Mouse (Mus musculus) intestine, embryonic 14.5 days (tissue): ENCODE measurements around the gene Ap4s1. TPM values are rescaled to one million over a fixed set of nuclear protein-coding genes. Genes with fewer than 3 reads are reported as not detected.
A peak's percentile ranks its signal among the peaks of the same experiment; 100 is the strongest.
"Not testable (repeated sequence)": the region's sequence is repeated elsewhere in the genome, so short reads cannot be mapped to it uniquely, and the experiment has no call there.

Experiments used
- ATAC-seq: fragments of 200-750 bp; cut with Nextera tagmentation; replicated peaks from 2 replicates; pipeline ENCODE4 v1.8.0; 2017; ENCODE audit warnings: low read depth, moderate number of reproducible peaks, moderate TSS enrichment, moderate library complexity; ENCODE audit not compliant: low FRiP score, low TSS enrichment
- DNase-seq: peaks from one replicate; pipeline ENCODE4 v3.0.0-alpha.2; 2018; ENCODE audit warnings: low spot score
- H3K27ac ChIP-seq: fragments of 300-500 bp; sonication (generic); 2 replicates; pipeline ENCODE4 v1.5.1; 2014; ENCODE audit warnings: low read depth, mild to moderate bottlenecking, control low read depth
- H3K27me3 ChIP-seq: fragments of 300-500 bp; sonication (generic); replicated peaks from 2 replicates; pipeline ENCODE4 v1.6.1; 2014; ENCODE audit warnings: low read length, control low read depth; ENCODE audit not compliant: control insufficient read depth, insufficient read depth
- H3K36me3 ChIP-seq: fragments of 300-500 bp; sonication (generic); 2 replicates; pipeline ENCODE4 v1.6.1; 2014; ENCODE audit warnings: low read length, control low read depth; ENCODE audit not compliant: control insufficient read depth, insufficient read depth
- H3K4me1 ChIP-seq: fragments of 300-500 bp; sonication (generic); replicated peaks from 2 replicates; pipeline ENCODE4 v1.6.1; 2014; ENCODE audit warnings: low read length, control low read depth, mixed read lengths; ENCODE audit not compliant: control insufficient read depth, insufficient read depth
- H3K4me2 ChIP-seq: fragments of 300-500 bp; sonication (generic); 2 replicates; pipeline ENCODE4 v1.6.1; 2014; ENCODE audit warnings: low read length
- H3K4me3 ChIP-seq: fragments of 300-500 bp; sonication (generic); 2 replicates; pipeline ENCODE4 v1.5.1; 2014; ENCODE audit warnings: low read depth, low read length, control low read depth, mixed read lengths
- H3K9ac ChIP-seq: fragments of 300-500 bp; sonication (generic); 2 replicates; pipeline ENCODE4 v1.6.1; 2014; ENCODE audit warnings: mild to moderate bottlenecking, low read length
- H3K9me3 ChIP-seq: fragments of 300-500 bp; sonication (generic); 2 replicates; pipeline ENCODE4 v1.6.1; 2016; ENCODE audit warnings: low read length, control low read depth; ENCODE audit not compliant: control insufficient read depth
- WGBS: fragments of 180-500 bp; shearing (Covaris S2); extraction: QIAGEN DNeasy Blood & Tissue Kit; methylation state at CpG from one replicate; pipeline ENCODE4 v1.1.7; 2014; 5-methylcytosine and 5-hydroxymethylcytosine counted together
- polyA plus RNA-seq: library from polyadenylated mRNA; unstranded; fragments of >200 nt; fragmentation: Nextera tagmentation; extraction: Ambion mirVana; gene quantifications from 2 replicates; pipeline ENCODE4 v1.2.1, GENCODE M21; 2014

The Ap4s1 gene
- polyA plus RNA-seq, result 29.5 and 31.5 TPM in 2 replicates

DNA sequence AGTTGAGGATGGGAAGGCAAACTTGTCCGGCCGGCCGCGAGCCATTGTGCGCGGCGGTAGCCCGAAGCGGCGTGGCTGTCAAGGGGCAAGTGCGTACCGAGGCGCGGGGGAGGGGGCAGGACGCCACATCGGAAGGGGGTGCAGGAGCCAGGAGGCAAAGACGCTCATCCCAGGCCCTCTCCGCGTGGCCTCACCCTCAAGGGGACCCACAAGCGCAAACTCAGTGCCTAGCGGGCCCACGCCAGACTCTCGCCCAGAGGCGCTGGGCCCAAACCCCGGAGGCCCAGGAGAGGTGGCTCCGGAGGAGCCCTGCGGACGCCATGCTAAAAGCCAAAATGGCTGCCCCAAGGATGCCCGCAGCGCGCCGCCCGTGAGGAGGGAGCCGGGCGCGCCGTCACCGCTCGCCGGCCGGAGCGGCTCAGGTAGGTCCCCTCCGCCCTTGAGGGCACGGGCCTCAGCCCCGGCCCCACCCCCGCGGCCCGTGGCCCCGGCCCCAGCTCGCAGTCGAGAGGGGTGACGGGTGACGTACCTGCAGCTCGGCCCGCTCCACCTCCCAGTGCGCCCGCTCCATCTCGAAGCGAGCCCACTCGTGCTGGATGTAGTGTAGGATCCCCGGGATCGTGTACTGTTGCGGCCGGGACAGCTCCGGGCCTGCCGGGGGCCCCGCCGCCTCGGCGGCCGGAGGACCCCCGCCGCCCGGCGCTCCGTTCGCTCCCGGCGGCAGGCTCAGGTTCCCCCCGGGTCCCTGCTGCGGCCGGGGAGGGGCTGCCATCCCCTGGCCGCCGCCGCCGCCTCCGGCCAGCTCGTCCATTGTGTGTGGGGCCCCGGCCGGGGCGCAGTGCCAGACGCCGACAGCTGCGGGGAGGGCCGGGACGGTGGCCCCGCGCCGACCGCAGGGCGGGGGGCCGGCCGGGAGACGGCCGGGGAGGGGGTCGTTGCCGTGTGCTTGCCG lies at the start of gene Ap4s1:
TSS of gene Ap4s1 (plus strand) at position 141 of the 952 bp plus-strand sequence.
- Histone ChIP-seq H3K4me1 (peaks cover 8% of the 10 kb centered on the region; the same call in 1 of the 2 replicates), H3K27ac (peak within 1 kb of the TSS; percentile 99), H3K9ac (peak within 1 kb of the TSS; percentile 90), H3K27me3 (no peaks in the 10 kb centered on the region), H3K4me3 (peak within 1 kb of the TSS; percentile 73), H3K4me2 (peak within 1 kb of the TSS; percentile 87), H3K36me3 (no peaks in the 10 kb centered on the region), H3K9me3 (no peaks in the 10 kb centered on the region)
- peak; percentile 92 for DNase-seq
- WGBS, result 1% methylated on average over 95 of the region's 108 CpGs
- peak; percentile 83 for ATAC-seq

- ATAC-seq (0 out of 2 replicates have a peak, but pooled peaks have one; percentile 55), DNase-seq (no peak)
- Histone ChIP-seq H3K27me3 (no peaks in the 10 kb centered on the region), H3K27ac (no peak overlapping the region), H3K9me3 (no peaks in the 10 kb centered on the region), H3K36me3 (peaks cover 17% of the 10 kb centered on the region), H3K4me1 (no peaks in the 10 kb centered on the region), H3K4me2 (no peak overlapping the region), H3K4me3 (no peak overlapping the region), H3K9ac (no peak overlapping the region)
- 40% methylated on average over 6 of the region's 6 CpGs for WGBS
Observed at GRCm38 (mm10) chr12:51641871-51642270, 49.0 kb upstream of the Ap4s1 start.

DNA sequence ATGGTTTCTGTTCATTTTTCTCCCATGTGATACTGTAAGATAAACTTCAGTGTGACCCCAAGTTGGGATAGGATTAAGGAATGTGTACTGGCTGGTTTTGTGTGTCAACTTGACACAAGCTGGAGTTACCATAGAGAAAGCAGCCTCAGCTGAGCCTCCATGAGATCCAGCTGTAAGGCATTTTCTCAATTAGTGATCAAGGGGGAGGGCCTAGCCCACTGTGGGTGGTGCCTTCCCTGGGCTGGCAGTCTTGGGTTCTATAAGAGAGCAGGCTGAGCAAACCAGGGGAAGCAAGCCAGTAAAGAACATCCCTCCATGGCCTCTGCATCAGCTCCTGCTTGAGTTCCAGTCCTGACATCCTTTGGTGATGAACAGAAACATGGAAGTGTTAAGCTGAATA lies 41.4 kb upstream of the Ap4s1 start:
- ATAC-seq, H3K9ac ChIP-seq, H3K4me3 ChIP-seq, H3K27ac ChIP-seq, H3K27me3 ChIP-seq, H3K4me1 ChIP-seq, H3K4me2 ChIP-seq, DNase-seq, H3K9me3 ChIP-seq: not testable (repeated sequence)
- H3K36me3 ChIP-seq, result peaks cover 52% of the 10 kb centered on the region

GRCm38 (mm10) chr12:51655944-51656465 lies 34.8 kb upstream of the Ap4s1 start:
- Histone ChIP-seq H3K4me3 (no peak overlapping the region), H3K9ac (no peak overlapping the region), H3K27ac (no peak overlapping the region), H3K4me2 (no peak overlapping the region), H3K9me3 (no peaks in the 10 kb centered on the region), H3K36me3 (peaks cover 14% of the 10 kb centered on the region), H3K4me1 (no peaks in the 10 kb centered on the region), H3K27me3 (no peaks in the 10 kb centered on the region)
- ATAC-seq (no peak), DNase-seq (no peak)
- 85% methylated on average over 1 of the region's 1 CpGs for WGBS

DNA sequence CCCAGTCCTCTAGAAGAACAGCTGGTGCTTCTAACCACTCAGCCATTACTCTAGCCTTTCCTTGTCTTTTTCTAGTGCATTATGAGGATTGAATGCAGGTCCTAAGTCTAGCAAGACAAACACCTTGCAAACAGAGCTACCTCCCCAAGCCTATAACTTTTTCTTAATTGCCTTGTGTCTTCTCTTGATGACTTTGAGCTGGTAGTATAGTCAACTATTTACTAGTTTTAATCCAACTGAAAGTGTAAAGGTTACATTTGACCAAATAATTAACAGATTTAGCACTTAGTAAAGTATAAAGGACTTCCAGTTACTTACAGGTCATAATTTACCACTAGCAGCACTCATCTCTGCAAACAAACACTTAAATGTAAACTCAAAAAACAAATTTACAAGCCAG lies 27.8 kb upstream of the Ap4s1 start:
- DNase-seq (no peak), ATAC-seq (no peak)
- no peak overlapping the region for H3K4me3 ChIP-seq
- H3K4me2 ChIP-seq, result no peak overlapping the region
- H3K36me3 ChIP-seq, result no peaks in the 10 kb centered on the region
- no peaks in the 10 kb centered on the region for H3K27me3 ChIP-seq
- no peak overlapping the region for H3K27ac ChIP-seq
- no peaks in the 10 kb centered on the region for H3K9me3 ChIP-seq
- H3K9ac ChIP-seq, result no peak overlapping the region
- 0 out of 2 replicates have a peak, but pooled peaks cover 3% of the 10 kb centered on the region for H3K4me1 ChIP-seq

DNA sequence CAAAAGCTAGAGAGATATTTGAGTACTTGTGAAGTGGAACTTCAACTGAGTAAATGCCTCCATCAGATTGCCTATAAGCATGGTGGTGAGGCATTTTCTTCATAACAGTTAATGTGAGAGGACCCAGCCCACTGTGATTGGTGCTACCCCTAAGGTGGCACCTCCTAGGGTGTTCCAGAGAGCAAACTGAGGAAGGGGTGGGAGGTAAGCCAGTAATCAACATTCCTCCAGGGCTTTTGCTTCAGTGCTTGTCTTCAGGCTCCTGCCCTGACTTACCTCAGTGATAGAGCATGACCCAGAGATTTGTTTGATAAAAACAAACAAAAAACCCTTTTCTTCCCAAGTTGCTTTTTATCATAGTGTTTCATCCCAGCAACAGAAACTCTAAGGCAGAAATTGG lies 26.9 kb upstream of the Ap4s1 start:
- Histone ChIP-seq H3K9ac (no peak overlapping the region), H3K4me1 (0 out of 2 replicates have a peak, but pooled peaks cover 3% of the 10 kb centered on the region), H3K36me3 (no peaks in the 10 kb centered on the region), H3K27me3 (no peaks in the 10 kb centered on the region), H3K27ac (no peak overlapping the region), H3K4me3 (no peak overlapping the region), H3K9me3 (no peaks in the 10 kb centered on the region), H3K4me2 (no peak overlapping the region)
- ATAC-seq (no peak), DNase-seq (no peak)

DNA sequence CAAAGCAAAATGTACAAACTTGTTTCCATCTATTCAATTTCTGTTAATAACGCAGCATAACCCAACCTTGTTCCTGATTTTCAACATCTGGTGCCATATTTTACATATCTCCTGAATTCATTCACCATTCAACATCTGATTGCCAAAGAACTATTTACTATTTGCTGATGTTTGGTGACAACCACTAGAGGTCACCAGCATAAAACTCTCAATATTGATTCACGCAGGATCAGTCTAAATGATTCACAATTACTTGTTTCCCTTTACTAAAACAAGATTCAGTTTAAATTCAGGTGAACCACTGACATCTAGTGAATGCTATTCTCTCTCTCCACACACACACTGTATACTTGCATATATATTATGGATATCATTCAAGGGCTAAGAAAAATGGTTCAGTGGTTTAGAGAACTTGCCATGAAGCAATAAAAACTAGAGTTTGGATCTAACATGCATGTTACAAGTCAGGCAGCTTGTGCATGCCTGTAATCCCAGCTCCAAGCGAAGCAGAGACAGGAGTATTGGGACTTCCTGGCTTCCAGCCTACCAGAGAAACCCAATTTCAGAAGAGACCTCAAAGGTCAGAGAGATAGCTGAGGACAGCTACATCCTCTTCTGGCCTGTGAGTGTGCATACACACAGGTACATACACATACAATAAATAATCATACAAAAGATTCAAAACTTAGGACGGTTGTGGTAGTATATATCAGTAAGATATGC lies 24.0 kb upstream of the Ap4s1 start:
- Histone ChIP-seq H3K4me3 (no peak overlapping the region), H3K36me3 (no peaks in the 10 kb centered on the region), H3K9ac (no peak overlapping the region), H3K4me1 (0 out of 2 replicates have a peak, but pooled peaks cover 3% of the 10 kb centered on the region), H3K27ac (no peak overlapping the region), H3K27me3 (no peaks in the 10 kb centered on the region), H3K4me2 (no peak overlapping the region), H3K9me3 (no peaks in the 10 kb centered on the region)
- ATAC-seq (no peak), DNase-seq (no peak)
- WGBS, result 76% methylated on average over 4 of the region's 4 CpGs

- no peak overlapping the region for H3K9ac ChIP-seq
- ATAC-seq (no peak), DNase-seq (no peak)
- H3K27me3 ChIP-seq, result no peaks in the 10 kb centered on the region
- no peaks in the 10 kb centered on the region for H3K4me1 ChIP-seq
- H3K4me3 ChIP-seq, result no peak overlapping the region
- 32% methylated on average over 5 of the region's 5 CpGs for WGBS
- no peaks in the 10 kb centered on the region for H3K9me3 ChIP-seq
- H3K4me2 ChIP-seq, result no peak overlapping the region
- H3K27ac ChIP-seq, result no peak overlapping the region
- no peaks in the 10 kb centered on the region for H3K36me3 ChIP-seq
Observed at GRCm38 (mm10) chr12:51671231-51671891, 19.5 kb upstream of the Ap4s1 start.
